Mouse (Mus musculus) ES-E14 (cell line): ENCODE measurements around the gene Rpusd3.

Source experiments
- CHD2 ChIP-seq: IDR thresholded peaks from 2 replicates; pipeline ENCODE4 v1.6.1; 2014; ENCODE audit warnings: mild to moderate bottlenecking, low read depth, low read length, inconsistent platforms
- MAFK ChIP-seq: IDR thresholded peaks from 2 replicates; pipeline ENCODE4 v1.6.1; 2014; ENCODE audit warnings: mild to moderate bottlenecking, low read depth, low read length, inconsistent platforms; ENCODE audit not compliant: insufficient read depth
- ZC3H11A ChIP-seq: IDR thresholded peaks from 2 replicates; pipeline ENCODE4 v1.6.1; 2012; ENCODE audit warnings: low read depth, mild to moderate bottlenecking, inconsistent platforms, low read length, borderline replicate concordance
- ZNF384 ChIP-seq: IDR thresholded peaks from 2 replicates; pipeline ENCODE4 v1.6.1; 2012; ENCODE audit warnings: low read depth, low read length, inconsistent platforms

GRCm38 (mm10) chr6:113390715-113391114 is 28.4 kb downstream of the Rpusd3 start:
- no peak for TF ChIP-seq ZNF384
- no peak for TF ChIP-seq MAFK
- TF ChIP-seq CHD2, result no peak
- no peak for TF ChIP-seq ZC3H11A
